Mouse (Mus musculus) midbrain, embryonic 14.5 days (tissue): ENCODE results near the gene Gm20388. TPM values are rescaled to one million over a fixed set of nuclear protein-coding genes. Genes with fewer than 3 reads are reported as not detected.

ENCODE experiments used
- ATAC-seq: fragments of 200-750 bp; cut with Nextera tagmentation; 2 replicates; pipeline ENCODE4 v1.8.0; 2017; ENCODE audit warnings: moderate number of reproducible peaks, moderate library complexity; ENCODE audit not compliant: low FRiP score, low TSS enrichment
- DNase-seq: peaks from one replicate; pipeline ENCODE4 v3.0.0-alpha.2; 2015
- H3K27ac ChIP-seq: fragments of 300-500 bp; sonication (generic); replicated peaks from 2 replicates; pipeline ENCODE4 v1.5.1; 2014; ENCODE audit warnings: mild to moderate bottlenecking, low read depth, low read length, moderate library complexity
- H3K27me3 ChIP-seq: fragments of 300-500 bp; sonication (generic); 2 replicates; pipeline ENCODE4 v1.6.1; 2014; ENCODE audit warnings: low read length, control low read depth, mixed read lengths; ENCODE audit not compliant: control insufficient read depth, insufficient read depth
- H3K36me3 ChIP-seq: fragments of 300-500 bp; sonication (generic); 2 replicates; pipeline ENCODE4 v1.6.1; 2014; ENCODE audit warnings: low read length, control low read depth; ENCODE audit not compliant: control insufficient read depth, insufficient read depth
- H3K4me1 ChIP-seq: fragments of 300-500 bp; sonication (generic); 2 replicates; pipeline ENCODE4 v1.6.1; 2014; ENCODE audit warnings: mild to moderate bottlenecking, antibody characterized with exemption, low read length, control low read depth; ENCODE audit not compliant: control insufficient read depth, insufficient read depth
- H3K4me2 ChIP-seq: fragments of 300-500 bp; sonication (generic); 2 replicates; pipeline ENCODE4 v1.6.1; 2014; ENCODE audit warnings: mild to moderate bottlenecking, low read length, moderate library complexity
- H3K4me3 ChIP-seq: fragments of 300-500 bp; sonication (generic); replicated peaks from 2 replicates; pipeline ENCODE4 v1.5.1; 2014; ENCODE audit warnings: low read depth, low read length
- H3K9ac ChIP-seq: fragments of 300-500 bp; sonication (generic); replicated peaks from 2 replicates; pipeline ENCODE4 v1.6.1; 2014; ENCODE audit warnings: mild to moderate bottlenecking, low read length, moderate library complexity
- H3K9me3 ChIP-seq: fragments of 300-500 bp; sonication (generic); 2 replicates; pipeline ENCODE4 v1.6.1; 2016; ENCODE audit warnings: low read length, control low read depth, mixed read lengths; ENCODE audit not compliant: control insufficient read depth
- WGBS: fragments of 180-500 bp; shearing (Covaris S2); extraction: QIAGEN DNeasy Blood & Tissue Kit; methylation state at CpG from one replicate; pipeline ENCODE4 v1.1.7; 2014; 5-methylcytosine and 5-hydroxymethylcytosine counted together
- polyA plus RNA-seq: library from polyadenylated mRNA; unstranded; fragments of >200 nt; fragmentation: Nextera tagmentation; extraction: Ambion mirVana; gene quantifications from 2 replicates; pipeline ENCODE4 v1.2.1, GENCODE M21; 2014

The Gm20388 gene
- polyA plus RNA-seq, 1 experiment from 2014 or later, result 4.1 TPM

GRCm38 (mm10) chr8:124265798-124266197 lies 4355.2 kb downstream of the Gm20388 start:
- H3K4me2 ChIP-seq, result no peak overlapping the region
- no peaks in the 10 kb centered on the region for H3K36me3 ChIP-seq
- WGBS, result 87% methylated on average over 8 of the region's 8 CpGs
- H3K27ac ChIP-seq, result no peak overlapping the region
- peaks cover 44% of the 10 kb centered on the region for H3K4me1 ChIP-seq
- ATAC-seq, result no peak
- H3K9me3 ChIP-seq, result no peaks in the 10 kb centered on the region
- no peak overlapping the region for H3K9ac ChIP-seq
- no peak overlapping the region for H3K4me3 ChIP-seq
- no peak for DNase-seq
- no peaks in the 10 kb centered on the region for H3K27me3 ChIP-seq

GRCm38 (mm10) chr8:124267206-124267605 lies 4356.6 kb downstream of the Gm20388 start:
- Histone ChIP-seq H3K9me3 (no peaks in the 10 kb centered on the region), H3K36me3 (no peaks in the 10 kb centered on the region), H3K27me3 (no peaks in the 10 kb centered on the region), H3K4me1 (peaks cover 35% of the 10 kb centered on the region), H3K4me3 (no peak overlapping the region), H3K4me2 (no peak overlapping the region), H3K9ac (no peak overlapping the region), H3K27ac (no peak overlapping the region)
- no peak for ATAC-seq
- WGBS, result 90% methylated on average over 4 of the region's 4 CpGs
- no peak for DNase-seq

- H3K9me3 ChIP-seq, result no peaks in the 10 kb centered on the region
- no peak overlapping the region for H3K4me3 ChIP-seq
- no peak overlapping the region for H3K27ac ChIP-seq
- 89% methylated on average over 6 of the region's 6 CpGs for WGBS
- no peak overlapping the region for H3K4me2 ChIP-seq
- H3K9ac ChIP-seq, result no peak overlapping the region
- H3K4me1 ChIP-seq, result peaks cover 22% of the 10 kb centered on the region
- ATAC-seq (no peak), DNase-seq (no peak)
- no peaks in the 10 kb centered on the region for H3K36me3 ChIP-seq
- H3K27me3 ChIP-seq, result no peaks in the 10 kb centered on the region
Measured at GRCm38 (mm10) chr8:124270504-124270903, 4359.9 kb downstream of the Gm20388 start.

- no peaks in the 10 kb centered on the region for H3K27me3 ChIP-seq
- no peaks in the 10 kb centered on the region for H3K36me3 ChIP-seq
- H3K4me3 ChIP-seq, result no peak overlapping the region
- no peaks in the 10 kb centered on the region for H3K9me3 ChIP-seq
- H3K27ac ChIP-seq, result no peak overlapping the region
- peaks cover 22% of the 10 kb centered on the region for H3K4me1 ChIP-seq
- no peak for ATAC-seq
- no peak overlapping the region for H3K4me2 ChIP-seq
- H3K9ac ChIP-seq, result no peak overlapping the region
- 91% methylated on average over 11 of the region's 11 CpGs for WGBS
- no peak for DNase-seq
Measured at GRCm38 (mm10) chr8:124270904-124271303, 4360.3 kb downstream of the Gm20388 start.

GRCm38 (mm10) chr8:124271518-124271917 lies 4360.9 kb downstream of the Gm20388 start:
- no peak for ATAC-seq
- no peak for DNase-seq

GRCm38 (mm10) chr8:124272792-124273191 lies 4362.2 kb downstream of the Gm20388 start:
- Histone ChIP-seq H3K4me3 (no peak overlapping the region), H3K27me3 (no peaks in the 10 kb centered on the region), H3K4me1 (peaks cover 29% of the 10 kb centered on the region), H3K4me2 (no peak overlapping the region), H3K27ac (no peak overlapping the region), H3K9ac (no peak overlapping the region), H3K9me3 (no peaks in the 10 kb centered on the region), H3K36me3 (no peaks in the 10 kb centered on the region)
- ATAC-seq (no peak), DNase-seq (no peak)
- WGBS, result 66% methylated on average over 3 of the region's 3 CpGs

More at GRCm38 (mm10) chr8:124271518-124271917, 4360.9 kb downstream of the Gm20388 start:
- H3K4me2 ChIP-seq, result no peak overlapping the region
- no peak overlapping the region for H3K27ac ChIP-seq
- WGBS, result 91% methylated on average over 12 of the region's 12 CpGs
- H3K4me3 ChIP-seq, result no peak overlapping the region
- no peaks in the 10 kb centered on the region for H3K27me3 ChIP-seq
- H3K9ac ChIP-seq, result no peak overlapping the region
- H3K9me3 ChIP-seq, result no peaks in the 10 kb centered on the region
- H3K4me1 ChIP-seq, result peaks cover 22% of the 10 kb centered on the region
- H3K36me3 ChIP-seq, result no peaks in the 10 kb centered on the region

GRCm38 (mm10) chr8:124273606-124274218 lies 4363.1 kb downstream of the Gm20388 start:
- no peak for ATAC-seq
- Histone ChIP-seq H3K36me3 (no peaks in the 10 kb centered on the region), H3K27me3 (no peaks in the 10 kb centered on the region), H3K4me1 (peaks cover 33% of the 10 kb centered on the region), H3K4me3 (no peak overlapping the region), H3K9me3 (no peaks in the 10 kb centered on the region), H3K4me2 (no peak overlapping the region), H3K27ac (no peak overlapping the region), H3K9ac (no peak overlapping the region)
- WGBS, result 62% methylated on average over 8 of the region's 8 CpGs
- DNase-seq, result no peak

GRCm38 (mm10) chr8:124274441-124275120 lies 4363.9 kb downstream of the Gm20388 start:
- Histone ChIP-seq H3K27ac (no peak overlapping the region), H3K9me3 (no peaks in the 10 kb centered on the region), H3K4me1 (peaks cover 34% of the 10 kb centered on the region), H3K9ac (no peak overlapping the region; the same call in 1 of the 2 replicates), H3K4me2 (no peak overlapping the region), H3K4me3 (no peak overlapping the region), H3K27me3 (no peaks in the 10 kb centered on the region), H3K36me3 (no peaks in the 10 kb centered on the region)
- 66% methylated on average over 10 of the region's 10 CpGs for WGBS
- no peak for DNase-seq
- no peak for ATAC-seq
